Mouse (Mus musculus): ENCODE results near the gene Kirrel3. TPM values are rescaled to one million over a fixed set of nuclear protein-coding genes. Genes with fewer than 3 reads are reported as not detected.

The Kirrel3 gene
- total and polyA plus RNA-seq, 3 experiments: 0.98 TPM; not detected in 2

- Histone ChIP-seq H3K4me3 (ENCODE audit: low read depth, low read length) (no peak overlapping the region), H3K36me3 (replicated peaks) (no peaks in the 10 kb centered on the region), H3K9me3 (replicated peaks) (no peaks in the 10 kb centered on the region), H3K4me1 (ENCODE audit: insufficient read depth, low read depth, low read length) (no peaks in the 10 kb centered on the region), H3K27me3 (ENCODE audit: insufficient read depth, low read length) (peaks cover 3% of the 10 kb centered on the region; the same call in 1 of the 2 replicates)
- DNase-seq (ENCODE audit: low spot score) (no peak), ATAC-seq (ENCODE audit: extremely low read depth, insufficient number of reproducible peaks, low FRiP score, poor library complexity, severe bottlenecking) (no peak)
- TF ChIP-seq GATA1 (IDR thresholded peaks at IDR 0.05; ENCODE audit: borderline replicate concordance, low read length) (no peak), TAL1 (conservative IDR thresholded peaks at IDR 0.05; ENCODE audit: low read depth, low read length) (no peak), POLR2AphosphoS5 (IDR thresholded peaks at IDR 0.05; ENCODE audit: insufficient replicate concordance, low read depth, low read length) (no peak), CTCF (IDR thresholded peaks at IDR 0.05; ENCODE audit: low read depth, low read length) (no peak), GATA2 (IDR thresholded peaks at IDR 0.05; ENCODE audit: borderline replicate concordance, low read depth, low read length) (no peak)
Measured at GRCm38 (mm10) chr9:34901216-34901615, 415.5 kb downstream of the Kirrel3 start.

GRCm38 (mm10) chr9:34901888-34902287, 416.2 kb downstream of the Kirrel3 start:
- H3K27me3 ChIP-seq (ENCODE audit: insufficient read depth, low read length): peaks cover 3% of the 10 kb centered on the region; the same call in 1 of the 2 replicates
- ATAC-seq (ENCODE audit: extremely low read depth, insufficient number of reproducible peaks, low FRiP score, poor library complexity, severe bottlenecking): no peak

GRCm38 (mm10) chr9:34905164-34905563, 419.5 kb downstream of the Kirrel3 start:
- Histone ChIP-seq H3K9me3 (replicated peaks) (no peaks in the 10 kb centered on the region), H3K27me3 (ENCODE audit: insufficient read depth, low read length) (peaks cover 3% of the 10 kb centered on the region; the same call in 1 of the 2 replicates), H3K4me1 (ENCODE audit: insufficient read depth, low read depth, low read length) (no peaks in the 10 kb centered on the region), H3K4me3 (ENCODE audit: low read depth, low read length) (no peak overlapping the region), H3K36me3 (replicated peaks) (no peaks in the 10 kb centered on the region)
- no peak for ATAC-seq (ENCODE audit: extremely low read depth, insufficient number of reproducible peaks, low FRiP score, poor library complexity, severe bottlenecking)
- no peak for TF ChIP-seq GATA1 (IDR thresholded peaks at IDR 0.05; ENCODE audit: borderline replicate concordance, low read length)
- TF ChIP-seq POLR2AphosphoS5 (IDR thresholded peaks at IDR 0.05; ENCODE audit: insufficient replicate concordance, low read depth, low read length): no peak
- no peak for TF ChIP-seq GATA2 (IDR thresholded peaks at IDR 0.05; ENCODE audit: borderline replicate concordance, low read depth, low read length)
- TF ChIP-seq CTCF (IDR thresholded peaks at IDR 0.05; ENCODE audit: low read depth, low read length): no peak
- no peak for TF ChIP-seq TAL1 (conservative IDR thresholded peaks at IDR 0.05; ENCODE audit: low read depth, low read length)
- DNase-seq (ENCODE audit: low spot score): no peak

More at GRCm38 (mm10) chr9:34901888-34902287, 416.2 kb downstream of the Kirrel3 start:
- TF ChIP-seq GATA1 (IDR thresholded peaks at IDR 0.05; ENCODE audit: borderline replicate concordance, low read length) (no peak), TAL1 (conservative IDR thresholded peaks at IDR 0.05; ENCODE audit: low read depth, low read length) (no peak), GATA2 (IDR thresholded peaks at IDR 0.05; ENCODE audit: borderline replicate concordance, low read depth, low read length) (no peak), POLR2AphosphoS5 (IDR thresholded peaks at IDR 0.05; ENCODE audit: insufficient replicate concordance, low read depth, low read length) (no peak), CTCF (IDR thresholded peaks at IDR 0.05; ENCODE audit: low read depth, low read length) (no peak)
- DNase-seq (ENCODE audit: low spot score): no peak
- H3K9me3 ChIP-seq (replicated peaks): no peaks in the 10 kb centered on the region
- no peaks in the 10 kb centered on the region for H3K36me3 ChIP-seq (replicated peaks)
- H3K4me1 ChIP-seq (ENCODE audit: insufficient read depth, low read depth, low read length): no peaks in the 10 kb centered on the region
- no peak overlapping the region for H3K4me3 ChIP-seq (ENCODE audit: low read depth, low read length)

- Histone ChIP-seq H3K4me3 (ENCODE audit: low read depth, low read length) (no peak overlapping the region), H3K9me3 (replicated peaks) (no peaks in the 10 kb centered on the region), H3K4me1 (ENCODE audit: insufficient read depth, low read depth, low read length) (no peaks in the 10 kb centered on the region), H3K36me3 (replicated peaks) (no peaks in the 10 kb centered on the region), H3K27me3 (ENCODE audit: insufficient read depth, low read length) (no peaks in the 10 kb centered on the region)
- DNase-seq (ENCODE audit: low spot score) (no peak), ATAC-seq (ENCODE audit: extremely low read depth, insufficient number of reproducible peaks, low FRiP score, poor library complexity, severe bottlenecking) (no peak)
- TF ChIP-seq GATA1 (IDR thresholded peaks at IDR 0.05; ENCODE audit: borderline replicate concordance, low read length): no peak
Measured at GRCm38 (mm10) chr9:34908040-34908439, 422.3 kb downstream of the Kirrel3 start.

- Histone ChIP-seq H3K27me3 (ENCODE audit: insufficient read depth, low read length) (no peaks in the 10 kb centered on the region), H3K9me3 (replicated peaks) (no peaks in the 10 kb centered on the region), H3K4me1 (ENCODE audit: insufficient read depth, low read depth, low read length) (no peaks in the 10 kb centered on the region), H3K36me3 (replicated peaks) (no peaks in the 10 kb centered on the region), H3K4me3 (ENCODE audit: low read depth, low read length) (no peak overlapping the region)
- TF ChIP-seq CTCF (IDR thresholded peaks at IDR 0.05; ENCODE audit: low read depth, low read length): no peak
- TF ChIP-seq POLR2AphosphoS5 (IDR thresholded peaks at IDR 0.05; ENCODE audit: insufficient replicate concordance, low read depth, low read length): no peak
- no peak for TF ChIP-seq GATA2 (IDR thresholded peaks at IDR 0.05; ENCODE audit: borderline replicate concordance, low read depth, low read length)
- no peak for TF ChIP-seq TAL1 (conservative IDR thresholded peaks at IDR 0.05; ENCODE audit: low read depth, low read length)
- no peak for TF ChIP-seq GATA1 (IDR thresholded peaks at IDR 0.05; ENCODE audit: borderline replicate concordance, low read length)
- no peak for ATAC-seq (ENCODE audit: extremely low read depth, insufficient number of reproducible peaks, low FRiP score, poor library complexity, severe bottlenecking)
- DNase-seq (ENCODE audit: low spot score): no peak
Measured at GRCm38 (mm10) chr9:34911838-34912237, 426.1 kb downstream of the Kirrel3 start.

GRCm38 (mm10) chr9:34912273-34912972, 426.7 kb downstream of the Kirrel3 start:
- Histone ChIP-seq H3K27me3 (ENCODE audit: insufficient read depth, low read length) (no peaks in the 10 kb centered on the region), H3K36me3 (replicated peaks) (no peaks in the 10 kb centered on the region), H3K9me3 (replicated peaks) (no peaks in the 10 kb centered on the region), H3K4me1 (ENCODE audit: insufficient read depth, low read depth, low read length) (no peaks in the 10 kb centered on the region), H3K4me3 (ENCODE audit: low read depth, low read length) (no peak overlapping the region)
- DNase-seq (ENCODE audit: low spot score): no peak
- no peak for TF ChIP-seq GATA1 (IDR thresholded peaks at IDR 0.05; ENCODE audit: borderline replicate concordance, low read length)
- no peak for TF ChIP-seq CTCF (IDR thresholded peaks at IDR 0.05; ENCODE audit: low read depth, low read length)
- TF ChIP-seq POLR2AphosphoS5 (IDR thresholded peaks at IDR 0.05; ENCODE audit: insufficient replicate concordance, low read depth, low read length): no peak
- no peak for TF ChIP-seq GATA2 (IDR thresholded peaks at IDR 0.05; ENCODE audit: borderline replicate concordance, low read depth, low read length)
- TF ChIP-seq TAL1 (conservative IDR thresholded peaks at IDR 0.05; ENCODE audit: low read depth, low read length): no peak
- no peak for ATAC-seq (ENCODE audit: extremely low read depth, insufficient number of reproducible peaks, low FRiP score, poor library complexity, severe bottlenecking)
